Mouse (Mus musculus) heart, postnatal 0 days (tissue): ENCODE results near the gene Lamb2. TPM values are rescaled to one million over a fixed set of nuclear protein-coding genes. Genes with fewer than 3 reads are reported as not detected.

Experiments
- ATAC-seq: fragments of 200-750 bp; cut with Nextera tagmentation; 2 replicates; pipeline ENCODE4 v1.8.0; 2017; ENCODE audit warnings: low read depth, moderate number of reproducible peaks, moderate library complexity; ENCODE audit not compliant: insufficient read depth
- DNase-seq: peaks from one replicate; pipeline ENCODE4 v3.0.0-alpha.2; 2016; ENCODE audit warnings: low spot score
- H3K27ac ChIP-seq: fragments of 300-500 bp; sonication (generic); 2 replicates; pipeline ENCODE4 v1.5.1; 2014; ENCODE audit warnings: low read depth, mild to moderate bottlenecking
- H3K27me3 ChIP-seq: fragments of 300-500 bp; sonication (generic); 2 replicates; pipeline ENCODE4 v1.6.1; 2014; ENCODE audit warnings: low read length, mixed read lengths; ENCODE audit not compliant: control insufficient read depth, insufficient read depth
- H3K36me3 ChIP-seq: fragments of 300-500 bp; sonication (generic); replicated peaks from 2 replicates; pipeline ENCODE4 v1.6.1; 2014; ENCODE audit warnings: low read length, mixed read lengths; ENCODE audit not compliant: control insufficient read depth, insufficient read depth
- H3K4me1 ChIP-seq: fragments of 300-500 bp; sonication (generic); 2 replicates; pipeline ENCODE4 v1.6.1; 2014; ENCODE audit warnings: antibody characterized with exemption; ENCODE audit not compliant: control insufficient read depth, insufficient read depth
- H3K4me2 ChIP-seq: fragments of 300-500 bp; sonication (generic); 2 replicates; pipeline ENCODE4 v1.6.1; 2014; ENCODE audit warnings: low read depth, mild to moderate bottlenecking, low read length, moderate library complexity
- H3K4me3 ChIP-seq: fragments of 300-500 bp; sonication (generic); 2 replicates; pipeline ENCODE4 v1.5.1; 2014; ENCODE audit warnings: low read depth, low read length
- H3K9ac ChIP-seq: fragments of 300-500 bp; sonication (generic); replicated peaks from 2 replicates; pipeline ENCODE4 v1.6.1; 2014; ENCODE audit warnings: low read depth, low read length, mixed read lengths
- H3K9me3 ChIP-seq: fragments of 300-500 bp; sonication (generic); replicated peaks from 2 replicates; pipeline ENCODE4 v1.6.1; 2016; ENCODE audit warnings: low read length; ENCODE audit not compliant: control insufficient read depth
- CTCF ChIP-seq: IDR thresholded peaks from 2 replicates; pipeline ENCODE4 v1.5.1; 2016; ENCODE audit warnings: antibody characterized with exemption, control low read depth, low read depth
- EP300 ChIP-seq: IDR thresholded peaks from 2 replicates; pipeline ENCODE4 v1.6.1; 2016; ENCODE audit warnings: antibody characterized with exemption, low read depth
- WGBS: fragments of 180-500 bp; shearing (Covaris S2); extraction: QIAGEN DNeasy Blood & Tissue Kit; methylation state at CpG from one replicate; pipeline ENCODE4 v1.1.7; 2014; 5-methylcytosine and 5-hydroxymethylcytosine counted together
- polyA plus RNA-seq: library from polyadenylated mRNA; unstranded; fragments of >200 nt; fragmentation: Nextera tagmentation; extraction: Ambion mirVana; gene quantifications from 2 replicates; pipeline ENCODE4 v1.2.1, GENCODE M21; 2015
- total RNA-seq: library from RNA; depleted of rRNA; stranded (reverse); fragments of >200 nt; gene quantifications from 2 replicates; pipeline ENCODE4 v1.2.3, GENCODE M21; 2014; ENCODE audit warnings: low replicate concordance

Gene Lamb2
- total and polyA plus RNA-seq, 2 experiments from 2014 or later = 50.8 to 182 TPM

- WGBS = 80% methylated on average over 1 of the region's 1 CpGs
- H3K9ac ChIP-seq = no peak overlapping the region
- no peak for ATAC-seq
Measured at GRCm38 (mm10) chr9:108474528-108474927, 5.0 kb upstream of the Lamb2 start.

GRCm38 (mm10) chr9:108478638-108479156 is 839 bp upstream of the Lamb2 start:
- H3K4me3 ChIP-seq = peak overlapping the region; percentile 59
- peak; percentile 75 for ATAC-seq
- under 1% methylated on average over 20 of the region's 20 CpGs for whole genome bisulfite sequencing
- H3K27ac ChIP-seq = peak overlapping the region; percentile 85
- H3K36me3 ChIP-seq = peaks cover 20% of the 10 kb centered on the region
- peak overlapping the region; percentile 94 for H3K4me2 ChIP-seq
- peak; percentile 78 for TF ChIP-seq EP300
- TF ChIP-seq CTCF = no peak
- peaks cover 26% of the 10 kb centered on the region for H3K4me1 ChIP-seq
- no peaks in the 10 kb centered on the region for H3K27me3 ChIP-seq
- H3K9ac ChIP-seq = peak overlapping the region; percentile 53; the same call in 1 of the 2 replicates
- DNase-seq = peak; percentile 83
- H3K9me3 ChIP-seq = no peaks in the 10 kb centered on the region

More at GRCm38 (mm10) chr9:108474528-108474927, 5.0 kb upstream of the Lamb2 start:
- no peak for DNase-seq
- H3K4me2 ChIP-seq = no peak overlapping the region
- no peak overlapping the region for H3K4me3 ChIP-seq
- TF ChIP-seq CTCF (no peak), EP300 (no peak)
- peaks cover 6% of the 10 kb centered on the region for H3K4me1 ChIP-seq
- H3K27ac ChIP-seq = no peak overlapping the region
- H3K36me3 ChIP-seq = no peaks in the 10 kb centered on the region
- H3K27me3 ChIP-seq = no peaks in the 10 kb centered on the region
- H3K9me3 ChIP-seq = no peaks in the 10 kb centered on the region

- H3K36me3 ChIP-seq = peaks cover 25% of the 10 kb centered on the region
- 35% methylated on average over 11 of the region's 11 CpGs for WGBS
- peak overlapping the region; percentile 64; the same call in 1 of the 2 replicates for H3K4me3 ChIP-seq
- peaks cover 26% of the 10 kb centered on the region for H3K4me1 ChIP-seq
- H3K4me2 ChIP-seq = peak overlapping the region; percentile 94
- no peak; the same call in 1 of the 2 replicates for ATAC-seq
- no peak for DNase-seq
- H3K9me3 ChIP-seq = no peaks in the 10 kb centered on the region
- no peak overlapping the region for H3K9ac ChIP-seq
- no peaks in the 10 kb centered on the region for H3K27me3 ChIP-seq
- TF ChIP-seq CTCF = no peak
- no peak for TF ChIP-seq EP300
- H3K27ac ChIP-seq = peak overlapping the region; percentile 85
Measured at GRCm38 (mm10) chr9:108479241-108479640, 295 bp upstream of the Lamb2 start.

GRCm38 (mm10) chr9:108480813-108481519 is 1.4 kb downstream of the Lamb2 start:
- no peak for ATAC-seq
- H3K4me2 ChIP-seq = peak overlapping the region; percentile 94
- peaks cover 42% of the 10 kb centered on the region for H3K36me3 ChIP-seq
- WGBS = 72% methylated on average over 28 of the region's 28 CpGs
- H3K9ac ChIP-seq = peak overlapping the region; percentile 80; the same call in 1 of the 2 replicates
- H3K4me1 ChIP-seq = peaks cover 26% of the 10 kb centered on the region
- no peaks in the 10 kb centered on the region for H3K27me3 ChIP-seq
- H3K27ac ChIP-seq = peak overlapping the region; percentile 85
- no peaks in the 10 kb centered on the region for H3K9me3 ChIP-seq
- no peak for DNase-seq
- no peak for TF ChIP-seq CTCF
- no peak for TF ChIP-seq EP300
- H3K4me3 ChIP-seq = peak overlapping the region; percentile 64

- peak; percentile 19 for DNase-seq
- H3K27ac ChIP-seq = peak overlapping the region; percentile 85
Measured at GRCm38 (mm10) chr9:108481520-108482210, 2.1 kb downstream of the Lamb2 start.

More at GRCm38 (mm10) chr9:108481520-108482210, 2.1 kb downstream of the Lamb2 start:
- TF ChIP-seq CTCF (no peak), EP300 (no peak)
- Histone ChIP-seq H3K4me1 (peaks cover 26% of the 10 kb centered on the region), H3K4me2 (peak overlapping the region; percentile 94), H3K27me3 (no peaks in the 10 kb centered on the region), H3K4me3 (peak overlapping the region; percentile 64; the same call in 1 of the 2 replicates), H3K9me3 (no peaks in the 10 kb centered on the region), H3K36me3 (peaks cover 49% of the 10 kb centered on the region), H3K9ac (0 out of 2 replicates have a peak overlapping the region, but pooled peaks have one; percentile 13)
- peak; percentile 12; the same call in 1 of the 2 replicates for ATAC-seq
- WGBS = 64% methylated on average over 19 of the region's 19 CpGs
